Mouse (Mus musculus) kidney, adult 10 weeks (tissue): ENCODE measurements around the gene Rwdd3. TPM values are rescaled to one million over a fixed set of nuclear protein-coding genes. Genes with fewer than 3 reads are reported as not detected.

Source experiments
- polyA plus RNA-seq: library from polyadenylated mRNA; stranded (reverse); fragments of 350-450 nt; fragmentation: Illumina TruSeq; extraction: RNeasy Lipid Tissue Mini Kit (QIAGEN cat#74804); gene quantifications from one replicate; pipeline ENCODE4 v1.2.3, GENCODE M21; 2014; ENCODE audit warnings: low read depth, low replicate concordance

The Rwdd3 gene
- 11.6 TPM for polyA plus RNA-seq

GRCm38 (mm10) chr3:121171243-121171871 is at the start of gene Rwdd3:
Rwdd3 (minus strand) TSS chr3:121171695.

Other genes with a start within 250 kb of the Rwdd3 start
- 20.7 TPM for gene Tmem56, start 111.4 kb upstream of the Rwdd3 start, polyA plus RNA-seq
- gene Alg14, start 120.1 kb upstream of the Rwdd3 start, polyA plus RNA-seq = 19.2 TPM